Mouse (Mus musculus) testis, adult 2 months (tissue): ENCODE results near the gene Asrgl1.

Experiments used
- CTCF ChIP-seq: fragments of 200-500 bp; IDR thresholded peaks from 2 replicates; pipeline ENCODE4 v1.5.1; 2012; ENCODE audit warnings: low read depth, mild to moderate bottlenecking, inconsistent platforms, low read length, moderate library complexity; ENCODE audit not compliant: control insufficient read depth, insufficient read depth, insufficient replicate concordance
- POLR2A ChIP-seq: fragments of 200-500 bp; IDR thresholded peaks from 2 replicates; pipeline ENCODE4 v1.6.1; 2012; ENCODE audit warnings: low read depth, mild to moderate bottlenecking, inconsistent platforms, low read length, moderate library complexity; ENCODE audit not compliant: control insufficient read depth

DNA sequence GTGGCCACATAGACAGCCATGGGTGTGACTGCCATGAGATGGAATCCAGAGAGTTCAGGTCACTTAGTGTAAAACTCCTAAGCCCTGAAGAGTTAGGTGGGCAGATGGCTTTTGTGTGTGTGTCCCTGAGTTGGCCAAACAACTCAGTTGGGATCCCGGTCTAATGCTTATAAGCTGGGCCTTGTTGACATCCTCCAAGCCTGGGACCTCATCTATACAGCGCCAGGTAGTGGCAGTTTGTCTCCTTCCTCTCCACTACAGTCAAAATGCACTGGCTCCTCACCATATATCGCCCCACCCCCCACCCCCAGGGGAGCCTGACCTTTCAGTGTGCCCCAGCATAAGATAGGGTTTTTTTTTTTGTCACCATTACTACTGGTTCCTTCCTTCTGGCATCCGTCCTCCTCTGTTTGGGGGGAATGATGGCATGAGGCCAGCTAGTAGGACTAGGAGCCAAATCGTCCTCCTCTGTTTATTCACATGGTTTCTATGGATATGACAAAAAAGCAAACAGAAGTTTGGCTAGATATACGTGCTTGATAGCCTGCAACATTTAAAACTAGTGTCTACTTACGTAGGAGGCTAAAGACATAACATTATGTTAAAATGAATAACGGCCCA, 65.6 kb downstream of the Asrgl1 start:
- TF ChIP-seq CTCF (no peak), POLR2A (no peak)
